ENCODE assay signal across 11 mouse cellular contexts in the genomic region with DNA sequence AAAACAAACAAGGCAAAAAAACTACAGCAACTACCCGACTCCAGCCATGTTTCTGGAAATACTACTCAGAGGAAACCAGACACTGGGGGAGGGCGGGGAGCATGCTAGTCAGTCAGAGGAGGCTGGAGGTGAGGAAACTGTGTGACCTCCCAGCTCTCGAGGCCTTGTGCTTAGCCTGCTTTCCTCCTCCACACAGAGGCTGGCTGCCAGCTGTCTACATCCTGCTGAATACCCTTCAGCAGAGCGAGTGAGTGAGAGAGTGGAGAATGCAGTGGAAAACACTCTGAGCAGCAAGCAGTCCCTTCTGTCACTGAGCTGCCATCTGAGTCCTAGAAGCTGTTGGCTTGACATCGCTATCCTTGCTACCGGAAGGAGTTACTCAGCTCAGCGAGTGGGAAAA. TPM values are rescaled to one million over a fixed set of nuclear protein-coding genes. Genes with fewer than 3 reads are reported as not detected.
DNase-seq lines count a peak whose midpoint lies in the region; ATAC-seq lines count a peak whose summit lies in the region.
"Had no signal": no experiment of that assay in that cellular context is flagged by ENCODE, and none has a peak within 500 bp of the region (broad histone marks: within the 10 kb centered on the region; RNA-seq: fewer than 3 reads in every experiment).

No protein-coding gene starts in this region.

- no peak for ATAC-seq in intestine, embryonic 16.5 days
- ATAC-seq in intestine, embryonic 15.5 days = no peak
- ATAC-seq in hindbrain, embryonic 12.5 days (ENCODE audit: low FRiP score) = no peak
- ATAC-seq: inflammation-experienced regulatory T-cells, adult 6 months; liver, postnatal 0 days had no signal

- H3K4me2 ChIP-seq in intestine, embryonic 16.5 days (ENCODE audit: low read depth, low read length) = no peak overlapping the region
- no peak overlapping the region for H3K4me2 ChIP-seq in intestine, embryonic 15.5 days (replicated peaks)
- no peak overlapping the region for H3K4me2 ChIP-seq in hindbrain, embryonic 12.5 days (replicated peaks)
- H3K4me2 ChIP-seq: neural tube, embryonic 12.5 days had no signal

- no peak overlapping the region for H3K9ac ChIP-seq in intestine, embryonic 16.5 days (ENCODE audit: low read depth, low read length)
- no peak overlapping the region for H3K9ac ChIP-seq in intestine, embryonic 15.5 days
- no peak overlapping the region for H3K9ac ChIP-seq in hindbrain, embryonic 12.5 days
- H3K9ac ChIP-seq: liver, postnatal 0 days; neural tube, embryonic 12.5 days had no signal

- no peak overlapping the region for H3K4me3 ChIP-seq in intestine, embryonic 16.5 days (ENCODE audit: low read length)
- no peak overlapping the region for H3K4me3 ChIP-seq in intestine, embryonic 15.5 days (replicated peaks)
- no peak overlapping the region for H3K4me3 ChIP-seq in hindbrain, embryonic 12.5 days
- H3K4me3 ChIP-seq: neural tube, embryonic 12.5 days had no signal

- H3K36me3 ChIP-seq in intestine, embryonic 16.5 days (ENCODE audit: control insufficient read depth, insufficient read depth, low read length) = no peaks in the 10 kb centered on the region
- no peaks in the 10 kb centered on the region for H3K36me3 ChIP-seq in intestine, embryonic 15.5 days
- H3K36me3 ChIP-seq in hindbrain, embryonic 12.5 days = no peaks in the 10 kb centered on the region
- H3K36me3 ChIP-seq: neural tube, embryonic 12.5 days had no signal

- DNase-seq in testis, postnatal 10 days (ENCODE audit: low spot score) = peak; percentile 49
- DNase-seq in testis, postnatal 14 days (ENCODE audit: low spot score) = no peak
- peak; percentile 9 to 21 for DNase-seq in layer of hippocampus, postnatal 36 days
- DNase-seq in yolk sac, embryonic 10.5 days (ENCODE audit: low spot score) = peak; percentile 11
- DNase-seq in thymus, postnatal 14 days = no peak
- DNase-seq: liver, postnatal 0 days had no signal

- WGBS in intestine, embryonic 16.5 days = 58% methylated on average over 7 of the region's 7 CpGs
- 54% methylated on average over 7 of the region's 7 CpGs for WGBS in intestine, embryonic 15.5 days
- WGBS in hindbrain, embryonic 12.5 days = 63% methylated on average over 7 of the region's 7 CpGs

- H3K9me3 ChIP-seq in intestine, embryonic 16.5 days (ENCODE audit: control insufficient read depth, low read length) = peaks cover 4% of the 10 kb centered on the region; the same call in 1 of the 2 replicates
- H3K9me3 ChIP-seq in intestine, embryonic 15.5 days = no peaks in the 10 kb centered on the region
- H3K9me3 ChIP-seq in hindbrain, embryonic 12.5 days (replicated peaks) = no peaks in the 10 kb centered on the region
- H3K9me3 ChIP-seq: neural tube, embryonic 12.5 days had no signal

- peak overlapping the region; percentile 18; the same call in 1 of the 2 replicates for H3K27ac ChIP-seq in intestine, embryonic 16.5 days (ENCODE audit: low read length)
- H3K27ac ChIP-seq in intestine, embryonic 15.5 days = no peak overlapping the region
- H3K27ac ChIP-seq in hindbrain, embryonic 12.5 days = no peak overlapping the region
- H3K27ac ChIP-seq: neural tube, embryonic 12.5 days had no signal

- H3K27me3 ChIP-seq in intestine, embryonic 16.5 days (replicated peaks; ENCODE audit: control insufficient read depth, insufficient read depth, low read length) = no peaks in the 10 kb centered on the region
- no peaks in the 10 kb centered on the region for H3K27me3 ChIP-seq in intestine, embryonic 15.5 days (replicated peaks)
- H3K27me3 ChIP-seq in hindbrain, embryonic 12.5 days = no peaks in the 10 kb centered on the region
- H3K27me3 ChIP-seq: neural tube, embryonic 12.5 days had no signal

- H3K4me1 ChIP-seq in intestine, embryonic 16.5 days (ENCODE audit: control insufficient read depth, insufficient read depth, low read length) = no peaks in the 10 kb centered on the region
- H3K4me1 ChIP-seq in intestine, embryonic 15.5 days (replicated peaks) = no peaks in the 10 kb centered on the region
- no peaks in the 10 kb centered on the region for H3K4me1 ChIP-seq in hindbrain, embryonic 12.5 days
- H3K4me1 ChIP-seq: neural tube, embryonic 12.5 days had no signal

RNA-seq across cellular contexts. Expression of a gene that starts 30.2 kb away (rescaled TPM):
- polyA plus RNA-seq in intestine, embryonic 16.5 days (2015; fragmentation: Nextera tagmentation; extraction: Ambion mirVana) = 4.5 and 9.1 TPM in 2 replicates
- 1.7 and 3.1 TPM in 2 replicates for polyA plus RNA-seq in intestine, embryonic 15.5 days (2015; fragmentation: Nextera tagmentation; extraction: Ambion mirVana)
- not detected for total RNA-seq in layer of hippocampus, postnatal 36 days (2021)
- polyA plus RNA-seq in hindbrain, embryonic 12.5 days (2016; fragmentation: Nextera tagmentation; extraction: Ambion mirVana) = not detected in 2 replicates
- polyA plus RNA-seq: inflammation-experienced regulatory T-cells, adult 6 months; neural tube, embryonic 12.5 days had no signal

RNA-seq across cellular contexts. Expression of a gene that starts 44.7 kb away (rescaled TPM):
- 5.2 and 6.1 TPM in 2 replicates for polyA plus RNA-seq in intestine, embryonic 16.5 days (2015; fragmentation: Nextera tagmentation; extraction: Ambion mirVana)
- 31.4 and 32.5 TPM in 2 replicates for polyA plus RNA-seq in intestine, embryonic 15.5 days (2015; fragmentation: Nextera tagmentation; extraction: Ambion mirVana)
- total RNA-seq in layer of hippocampus, postnatal 36 days (2021) = 100 to 1,000 TPM; 103 to 108 TPM
- 59.8 and 61.0 TPM in 2 replicates for polyA plus RNA-seq in hindbrain, embryonic 12.5 days (2016; fragmentation: Nextera tagmentation; extraction: Ambion mirVana)

Comparison
In these comparisons a context has a peak if more than half of its experiments do, and no peak if none do; other contexts are left out.
1. DNase-seq: peak in testis, postnatal 10 days (single experiment), layer of hippocampus, postnatal 36 days (2 of 2) and yolk sac, embryonic 10.5 days (single experiment); none in testis, postnatal 14 days (single experiment) and thymus, postnatal 14 days (single experiment).